Mouse (Mus musculus) forebrain, embryonic 11.5 days (tissue): ENCODE measurements around the gene Wipf3. TPM values are rescaled to one million over a fixed set of nuclear protein-coding genes. Genes with fewer than 3 reads are reported as not detected.
A peak's percentile ranks its signal among the peaks of the same experiment; 100 is the strongest.

Experiments
- ATAC-seq: fragments of 200-750 bp; cut with Nextera tagmentation; replicated peaks from 2 replicates; pipeline ENCODE4 v1.8.0; 2017; ENCODE audit warnings: moderate TSS enrichment; ENCODE audit not compliant: low FRiP score
- DNase-seq: peaks from one replicate; pipeline ENCODE4 v3.0.0-alpha.2; 2017; ENCODE audit warnings: low spot score
- H3K27ac ChIP-seq: fragments of 300-500 bp; sonication (generic); 2 replicates; pipeline ENCODE4 v1.5.1; 2014; ENCODE audit warnings: low read depth, low read length
- H3K27me3 ChIP-seq: fragments of 300-500 bp; sonication (generic); 2 replicates; pipeline ENCODE4 v1.6.1; 2014; ENCODE audit warnings: mild to moderate bottlenecking, low read length, mixed read lengths; ENCODE audit not compliant: control insufficient read depth, insufficient read depth
- H3K36me3 ChIP-seq: fragments of 300-500 bp; sonication (generic); 2 replicates; pipeline ENCODE4 v1.6.1; 2014; ENCODE audit warnings: mild to moderate bottlenecking, low read length, moderate library complexity, mixed read lengths; ENCODE audit not compliant: control insufficient read depth, insufficient read depth
- H3K4me1 ChIP-seq: fragments of 300-500 bp; sonication (generic); replicated peaks from 2 replicates; pipeline ENCODE4 v1.6.1; 2014; ENCODE audit warnings: low read length, mixed read lengths; ENCODE audit not compliant: control insufficient read depth, insufficient read depth
- H3K4me2 ChIP-seq: fragments of 300-500 bp; sonication (generic); 2 replicates; pipeline ENCODE4 v1.6.1; 2014; ENCODE audit warnings: low read depth, mild to moderate bottlenecking, low read length, moderate library complexity, mixed read lengths; ENCODE audit not compliant: severe bottlenecking
- H3K4me3 ChIP-seq: fragments of 300-500 bp; sonication (generic); 2 replicates; pipeline ENCODE4 v1.5.1; 2014; ENCODE audit warnings: low read depth, low read length
- H3K9ac ChIP-seq: fragments of 300-500 bp; sonication (generic); 2 replicates; pipeline ENCODE4 v1.6.1; 2014; ENCODE audit warnings: low read length
- H3K9me3 ChIP-seq: fragments of 300-500 bp; sonication (generic); 2 replicates; pipeline ENCODE4 v1.6.1; 2016; ENCODE audit warnings: low read length, mixed read lengths; ENCODE audit not compliant: control insufficient read depth
- WGBS: fragments of 180-500 bp; shearing (Covaris S2); extraction: QIAGEN DNeasy Blood & Tissue Kit; methylation state at CpG from one replicate; pipeline ENCODE4 v1.1.7; 2014; 5-methylcytosine and 5-hydroxymethylcytosine counted together
- polyA plus RNA-seq: library from polyadenylated mRNA; unstranded; fragments of >200 nt; fragmentation: Nextera tagmentation; extraction: Ambion mirVana; gene quantifications from 2 replicates; pipeline ENCODE4 v1.2.1, GENCODE M21; 2014

Wipf3 gene
- polyA plus RNA-seq, 1 experiment from 2014 or later, result 0.96 TPM

DNA sequence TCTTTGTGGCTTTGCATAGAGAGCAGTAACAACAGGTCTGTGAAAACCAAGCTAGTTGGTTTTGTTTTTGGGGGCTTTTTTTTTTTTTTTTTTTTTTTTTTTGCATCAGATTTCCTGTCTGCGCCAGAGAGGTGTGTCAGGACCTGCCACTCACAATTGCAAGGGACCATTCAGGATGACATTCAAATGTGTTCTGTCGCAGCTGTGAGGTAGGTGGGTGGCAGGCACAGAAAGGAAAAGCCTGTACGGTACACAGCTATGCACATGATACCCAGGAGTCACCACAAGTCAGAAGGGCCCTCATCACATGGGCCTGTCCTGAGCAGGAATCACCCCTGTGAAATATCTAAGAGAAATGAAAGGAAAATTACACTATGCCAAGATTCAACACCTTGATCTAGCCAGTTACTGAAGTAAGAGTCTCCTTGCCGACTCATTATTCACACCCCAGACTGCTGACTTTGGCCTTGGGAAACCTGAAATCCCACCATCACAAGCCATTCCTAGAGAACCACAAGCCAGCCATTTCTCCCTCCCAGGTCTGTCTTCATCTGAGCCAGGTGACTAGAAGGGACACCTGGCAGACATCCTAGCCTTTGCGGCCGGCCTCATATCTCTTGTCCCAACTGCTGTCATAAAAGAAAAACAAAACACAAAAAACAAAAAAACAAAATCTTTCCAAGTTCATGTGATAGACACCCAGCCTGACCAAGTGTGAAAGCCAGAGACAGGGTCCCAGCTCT lies 30.9 kb downstream of the Wipf3 start:
- Histone ChIP-seq H3K36me3 (no peaks in the 10 kb centered on the region), H3K27me3 (no peaks in the 10 kb centered on the region), H3K4me1 (no peaks in the 10 kb centered on the region), H3K4me2 (no peak overlapping the region), H3K9me3 (no peaks in the 10 kb centered on the region), H3K27ac (no peak overlapping the region), H3K9ac (no peak overlapping the region), H3K4me3 (no peak overlapping the region)
- DNase-seq, result peak; percentile 26
- 81% methylated on average over 6 of the region's 6 CpGs for WGBS
- ATAC-seq, result no peak

DNA sequence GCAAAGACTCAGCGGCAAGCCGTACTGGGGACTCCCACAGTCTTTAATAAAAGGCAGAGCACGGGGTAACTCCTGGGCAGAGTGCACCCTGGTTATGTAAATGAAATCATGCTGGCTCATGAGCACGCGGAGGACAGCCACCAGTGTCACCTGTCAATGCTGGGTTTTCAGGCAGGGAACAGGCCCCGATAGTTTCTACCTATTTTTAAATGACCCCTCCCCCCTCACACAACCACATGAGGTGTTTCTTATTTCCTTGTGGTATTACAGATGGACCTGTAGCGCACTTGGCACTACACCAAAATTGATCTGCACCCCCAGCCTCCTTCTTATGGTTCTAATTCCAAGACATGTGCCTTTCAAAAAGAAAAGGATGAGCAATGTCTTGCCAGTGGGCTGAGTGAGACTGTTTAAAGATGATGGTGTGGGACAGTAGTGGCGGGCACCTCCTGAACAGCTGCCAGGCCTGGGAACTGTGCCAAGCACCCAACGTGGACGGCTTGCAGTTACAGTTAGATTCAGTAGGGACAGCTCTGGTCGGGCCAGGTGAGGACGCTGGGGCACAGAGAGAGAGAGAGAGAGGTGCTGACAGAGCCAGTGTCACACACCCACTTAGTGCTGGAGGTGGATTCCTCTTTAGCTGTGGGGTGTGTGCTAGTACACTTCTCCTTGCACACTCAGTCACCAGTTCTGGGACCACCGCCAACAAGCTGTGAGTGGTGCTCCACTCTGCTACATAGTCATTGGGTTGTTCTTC lies 31.7 kb downstream of the Wipf3 start:
- no peak overlapping the region for H3K4me3 ChIP-seq
- H3K4me1 ChIP-seq, result no peaks in the 10 kb centered on the region
- no peaks in the 10 kb centered on the region for H3K36me3 ChIP-seq
- H3K4me2 ChIP-seq, result no peak overlapping the region
- H3K27me3 ChIP-seq, result no peaks in the 10 kb centered on the region
- H3K9me3 ChIP-seq, result no peaks in the 10 kb centered on the region
- no peak overlapping the region for H3K27ac ChIP-seq
- WGBS, result 80% methylated on average over 13 of the region's 13 CpGs
- no peak overlapping the region for H3K9ac ChIP-seq
- ATAC-seq (no peak), DNase-seq (peak; percentile 30)

DNA sequence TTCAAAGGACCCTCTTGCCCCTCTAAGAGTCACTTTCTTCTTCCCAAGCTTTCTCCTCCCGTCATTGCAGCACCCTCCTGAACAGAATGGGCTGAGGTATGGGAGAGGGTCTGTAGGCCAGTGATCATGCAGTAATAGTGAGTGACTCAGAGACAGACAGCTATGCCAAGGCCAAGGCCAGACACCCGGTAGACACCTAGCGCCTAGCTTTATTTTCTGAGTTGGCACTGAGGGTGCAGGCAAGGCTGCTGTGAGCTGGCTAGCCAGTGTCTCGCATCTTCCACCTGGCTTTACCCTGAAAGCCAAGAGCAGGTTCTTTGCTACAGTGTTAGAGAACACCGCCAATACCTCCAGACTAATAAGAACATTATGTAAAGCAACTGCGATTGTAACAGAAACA lies 33.4 kb downstream of the Wipf3 start:
- H3K27me3 ChIP-seq, result no peaks in the 10 kb centered on the region
- ATAC-seq, result no peak
- H3K4me3 ChIP-seq, result no peak overlapping the region
- no peaks in the 10 kb centered on the region for H3K36me3 ChIP-seq
- no peak overlapping the region for H3K4me2 ChIP-seq
- H3K27ac ChIP-seq, result no peak overlapping the region
- WGBS, result 86% methylated on average over 6 of the region's 6 CpGs
- H3K4me1 ChIP-seq, result no peaks in the 10 kb centered on the region
- H3K9ac ChIP-seq, result no peak overlapping the region
- no peak for DNase-seq
- H3K9me3 ChIP-seq, result no peaks in the 10 kb centered on the region

DNA sequence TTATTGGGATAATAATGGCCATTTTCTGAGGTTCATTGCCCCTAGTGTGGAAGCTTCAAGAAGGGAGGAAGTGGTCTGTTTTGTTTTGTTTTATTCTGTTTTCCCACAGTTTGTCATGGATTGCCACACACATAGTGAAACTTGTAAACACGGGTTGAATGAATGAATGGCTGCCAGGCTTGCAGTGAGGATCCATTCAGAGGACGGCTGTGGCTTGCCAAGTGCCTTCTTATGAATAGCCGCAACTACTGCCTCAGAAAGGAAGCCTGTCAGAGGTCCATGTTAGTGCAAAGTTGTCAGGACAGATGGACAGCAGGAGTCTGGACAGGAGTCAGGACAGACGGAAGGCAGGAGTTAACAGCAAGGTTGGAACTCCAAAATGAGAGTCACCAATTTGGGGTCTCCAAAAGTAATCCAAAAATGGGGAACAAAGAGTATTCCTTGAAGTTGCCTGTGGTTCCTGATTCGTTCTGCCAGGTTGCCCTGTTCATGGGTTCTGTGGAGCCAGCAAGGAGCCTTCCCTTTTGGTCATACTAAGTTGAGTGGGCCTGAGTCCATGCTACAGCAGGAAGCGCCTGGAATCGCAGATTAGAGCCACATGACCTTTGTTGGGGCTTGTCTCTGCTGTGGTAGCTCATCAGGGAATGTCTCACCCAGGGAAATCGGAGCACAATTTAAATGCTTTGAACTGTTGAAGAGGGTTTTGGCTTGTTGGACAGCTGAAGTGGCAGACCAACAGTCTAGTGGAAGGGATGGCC lies 34.5 kb downstream of the Wipf3 start:
- WGBS, result 68% methylated on average over 8 of the region's 8 CpGs
- no peak overlapping the region for H3K4me2 ChIP-seq
- H3K27me3 ChIP-seq, result no peaks in the 10 kb centered on the region
- peak; percentile 29 for DNase-seq
- ATAC-seq, result no peak
- H3K9me3 ChIP-seq, result no peaks in the 10 kb centered on the region
- no peak overlapping the region for H3K9ac ChIP-seq
- no peak overlapping the region for H3K27ac ChIP-seq
- no peaks in the 10 kb centered on the region for H3K36me3 ChIP-seq
- H3K4me3 ChIP-seq, result no peak overlapping the region
- no peaks in the 10 kb centered on the region for H3K4me1 ChIP-seq

DNA sequence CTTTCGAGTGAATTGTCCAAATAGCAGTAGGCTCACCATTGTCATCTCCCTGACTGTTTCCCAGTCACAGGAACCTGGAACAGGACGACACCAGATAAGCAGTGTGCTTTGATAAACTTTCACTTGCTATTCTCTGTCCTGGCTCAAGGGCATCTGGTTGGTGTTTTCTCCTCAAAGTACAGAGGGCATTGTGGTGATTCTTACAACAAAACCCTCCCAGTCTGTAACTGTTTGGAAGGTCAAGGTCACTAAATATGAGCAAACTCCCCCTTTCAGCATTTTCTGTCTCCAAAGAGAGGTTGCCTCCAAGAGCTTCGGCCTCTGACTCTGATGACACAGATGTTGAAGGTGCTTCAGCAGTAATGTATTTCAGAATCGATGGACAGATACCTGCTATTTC lies 35.5 kb downstream of the Wipf3 start:
- Histone ChIP-seq H3K4me1 (no peaks in the 10 kb centered on the region), H3K9me3 (no peaks in the 10 kb centered on the region), H3K4me3 (no peak overlapping the region), H3K27me3 (no peaks in the 10 kb centered on the region), H3K36me3 (no peaks in the 10 kb centered on the region), H3K27ac (no peak overlapping the region), H3K4me2 (no peak overlapping the region), H3K9ac (no peak overlapping the region)
- DNase-seq (peak; percentile 31), ATAC-seq (no peak)
- WGBS, result 85% methylated on average over 4 of the region's 4 CpGs

DNA sequence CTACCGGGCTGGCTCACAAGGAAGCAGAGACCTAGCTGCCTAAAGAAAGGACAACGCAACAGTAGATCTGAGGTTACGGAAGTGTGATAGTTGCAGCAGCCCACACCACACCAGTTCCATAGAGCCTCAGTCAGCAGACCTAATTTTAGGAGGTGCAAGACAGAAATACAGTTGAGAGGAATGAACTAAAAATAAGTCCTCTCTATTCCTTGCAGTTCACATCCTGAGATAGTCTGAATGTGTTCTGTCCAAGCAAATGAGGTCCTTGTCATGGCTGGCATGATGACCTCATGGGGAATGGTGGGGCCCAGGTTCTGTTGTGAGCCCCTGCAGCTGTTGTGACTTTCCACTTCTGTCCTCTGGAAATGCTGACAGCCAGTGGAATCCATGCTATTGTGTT lies 38.0 kb downstream of the Wipf3 start:
- Histone ChIP-seq H3K4me2 (no peak overlapping the region), H3K9me3 (no peaks in the 10 kb centered on the region), H3K27me3 (no peaks in the 10 kb centered on the region), H3K9ac (no peak overlapping the region), H3K36me3 (no peaks in the 10 kb centered on the region), H3K4me3 (no peak overlapping the region), H3K4me1 (no peaks in the 10 kb centered on the region), H3K27ac (no peak overlapping the region)
- WGBS, result 91% methylated on average over 3 of the region's 3 CpGs
- ATAC-seq (no peak), DNase-seq (peak; percentile 39)

DNA sequence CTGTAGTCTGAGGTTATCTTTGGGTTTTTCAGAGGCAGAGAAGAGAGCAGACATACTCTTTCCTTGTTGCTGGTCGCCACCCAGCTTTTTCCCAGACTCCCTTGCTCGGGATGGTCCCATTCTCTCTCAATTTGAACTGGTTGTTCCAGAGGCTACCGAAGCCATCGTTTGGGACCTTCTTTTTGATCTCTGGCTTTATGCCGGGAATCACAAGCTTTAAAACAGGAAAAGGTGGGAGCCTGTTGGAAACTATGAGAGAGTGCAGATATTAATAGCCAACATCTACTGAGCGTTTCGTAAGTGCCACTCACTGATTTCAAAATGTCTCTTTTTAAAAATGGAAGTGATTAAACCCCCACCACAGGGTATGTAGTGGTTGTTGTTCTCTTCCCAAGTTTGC lies 42.5 kb downstream of the Wipf3 start:
- 0 out of 2 replicates have a peak, but pooled peaks cover 2% of the 10 kb centered on the region for H3K4me1 ChIP-seq
- no peak overlapping the region for H3K9ac ChIP-seq
- ATAC-seq (no peak), DNase-seq (no peak)
- no peaks in the 10 kb centered on the region for H3K27me3 ChIP-seq
- H3K9me3 ChIP-seq, result no peaks in the 10 kb centered on the region
- no peak overlapping the region for H3K27ac ChIP-seq
- no peak overlapping the region for H3K4me2 ChIP-seq
- H3K36me3 ChIP-seq, result no peaks in the 10 kb centered on the region
- WGBS, result 92% methylated on average over 7 of the region's 7 CpGs
- H3K4me3 ChIP-seq, result no peak overlapping the region

DNA sequence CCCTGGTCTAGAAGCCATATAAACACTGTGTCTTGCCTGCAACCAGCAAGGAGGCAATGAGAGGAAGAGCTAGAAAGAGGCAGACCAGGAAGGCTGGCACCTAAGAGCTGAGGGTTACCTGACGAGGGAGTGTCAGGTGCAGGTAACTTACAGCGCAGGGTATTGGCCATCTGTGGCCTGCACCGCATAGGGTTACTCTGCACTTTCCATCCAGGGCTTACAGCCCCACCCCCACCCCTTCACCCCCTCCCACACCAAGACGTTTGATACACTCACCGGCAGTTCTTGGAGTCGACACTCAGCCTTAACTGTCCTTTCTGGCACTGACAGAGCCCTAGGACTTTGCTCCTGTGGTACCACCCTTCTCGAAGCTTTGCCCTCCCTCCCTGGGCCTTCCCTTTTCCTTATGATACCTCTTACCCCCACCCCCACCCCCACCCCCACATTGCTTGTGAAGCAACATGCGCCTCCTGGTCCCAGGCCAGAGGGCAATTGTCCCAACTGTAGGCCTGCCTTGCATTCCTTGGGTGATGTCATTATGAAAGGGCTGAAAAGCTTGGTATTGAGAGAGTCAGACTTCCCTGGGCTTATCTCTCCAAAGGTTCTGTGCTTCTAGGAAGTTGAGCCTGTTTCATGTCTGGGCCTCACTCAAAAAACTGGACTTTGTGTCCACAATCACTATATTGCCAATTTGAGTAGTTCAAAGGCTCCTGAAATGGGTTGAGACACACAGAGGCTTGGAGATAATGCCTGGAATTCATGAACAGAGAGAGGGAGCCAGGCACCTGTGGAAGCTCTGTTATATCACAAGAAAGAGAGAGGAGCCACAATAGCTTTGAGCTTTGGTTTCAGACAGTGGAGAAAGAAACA lies 43.7 kb downstream of the Wipf3 start:
- H3K27ac ChIP-seq, result no peak overlapping the region
- no peaks in the 10 kb centered on the region for H3K27me3 ChIP-seq
- H3K9me3 ChIP-seq, result no peaks in the 10 kb centered on the region
- H3K4me2 ChIP-seq, result no peak overlapping the region
- WGBS, result 65% methylated on average over 8 of the region's 8 CpGs
- H3K9ac ChIP-seq, result no peak overlapping the region
- ATAC-seq, result no peak
- peak; percentile 37 for DNase-seq
- H3K4me1 ChIP-seq, result 0 out of 2 replicates have a peak, but pooled peaks cover 2% of the 10 kb centered on the region
- H3K36me3 ChIP-seq, result no peaks in the 10 kb centered on the region
- no peak overlapping the region for H3K4me3 ChIP-seq
